Comparison of ENCODE assay signal across 18 mouse cellular contexts in the genomic region with DNA sequence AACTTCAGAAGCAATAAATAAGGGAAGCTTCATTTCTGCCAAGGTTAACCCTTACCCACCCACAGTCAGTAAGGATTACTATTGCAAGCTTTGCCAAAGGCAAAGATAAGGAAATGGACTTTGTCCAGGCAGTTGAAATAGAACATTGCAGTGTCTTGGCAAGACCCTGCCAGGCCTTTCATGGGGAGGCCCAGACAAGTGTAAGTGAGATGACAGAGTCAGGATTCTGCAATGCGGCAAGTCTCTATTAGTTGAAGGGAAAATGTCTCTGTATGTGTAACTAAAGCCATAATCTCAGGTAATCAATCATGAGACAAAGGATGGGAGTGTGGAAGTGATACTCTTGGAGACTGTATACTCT. TPM values are rescaled to one million over a fixed set of nuclear protein-coding genes. Genes with fewer than 3 reads are reported as not detected.
A peak's percentile ranks its signal among the peaks of the same experiment; 100 is the strongest.
DNase-seq lines count a peak whose midpoint lies in the region; ATAC-seq and TF ChIP-seq lines count a peak whose summit lies in the region.
"Had no signal": no experiment of that assay in that cellular context is flagged by ENCODE, and none has a peak within 500 bp of the region (broad histone marks: within the 10 kb centered on the region; RNA-seq: fewer than 3 reads in every experiment).

No protein-coding gene starts in this region.

- H3K4me3 ChIP-seq in limb, embryonic 14.5 days (replicated peaks; ENCODE audit: low read length), result no peak overlapping the region
- no peak overlapping the region for H3K4me3 ChIP-seq in limb, embryonic 10.5 days
- H3K4me3 ChIP-seq: embryonic facial prominence, embryonic 12.5 days; hindbrain, embryonic 12.5 days; liver, embryonic 12.5 days had no signal

- no peak for ATAC-seq in limb, embryonic 14.5 days (ENCODE audit: low FRiP score, low read depth)
- ATAC-seq: CD4-positive, CD25-positive, alpha-beta regulatory T cell, adult 4 months; forebrain, embryonic 16.5 days; liver, embryonic 12.5 days had no signal

- no peak overlapping the region for H3K27ac ChIP-seq in limb, embryonic 14.5 days (replicated peaks; ENCODE audit: low read depth, low read length)
- H3K27ac ChIP-seq in limb, embryonic 10.5 days, result no peak overlapping the region
- H3K27ac ChIP-seq: embryonic facial prominence, embryonic 12.5 days; hindbrain, embryonic 12.5 days; kidney, postnatal 0 days; liver, embryonic 12.5 days had no signal

- no peaks in the 10 kb centered on the region for H3K36me3 ChIP-seq in limb, embryonic 14.5 days (ENCODE audit: control insufficient read depth, insufficient read depth, low read length)
- H3K36me3 ChIP-seq in limb, embryonic 10.5 days, result no peaks in the 10 kb centered on the region
- H3K36me3 ChIP-seq: embryonic facial prominence, embryonic 12.5 days; G1E; hindbrain, embryonic 12.5 days; liver, embryonic 12.5 days had no signal

- DNase-seq in adrenal gland, adult 2 months, result peak; percentile 13
- no peak for DNase-seq in adrenal gland, adult 8-10 months
- DNase-seq in limb, embryonic 14.5 days (ENCODE audit: low spot score), result peak; percentile 9
- DNase-seq in limb, embryonic 10.5 days (ENCODE audit: low spot score), result no peak
- peak; percentile 16 for DNase-seq in ovary, postnatal 14 days (ENCODE audit: low spot score)
- DNase-seq in ovary, postnatal 10 days (ENCODE audit: low spot score), result no peak
- no peak for DNase-seq in spleen, postnatal 10 days (ENCODE audit: low spot score in 2 of 2)
- no peak for DNase-seq in cerebellum, postnatal 14 days
- DNase-seq: cerebellum, adult 8-10 months; midbrain, embryonic 14.5 days had no signal

- no peaks in the 10 kb centered on the region for H3K9me3 ChIP-seq in limb, embryonic 14.5 days (ENCODE audit: control insufficient read depth, low read length)
- no peaks in the 10 kb centered on the region for H3K9me3 ChIP-seq in limb, embryonic 10.5 days (replicated peaks)
- H3K9me3 ChIP-seq: embryonic facial prominence, embryonic 12.5 days; G1E; hindbrain, embryonic 12.5 days; liver, embryonic 12.5 days had no signal

- TF ChIP-seq POLR2A in limb, embryonic 14.5 days (IDR thresholded peaks at IDR 0.05; ENCODE audit: borderline replicate concordance, extremely low read depth, insufficient read depth, insufficient read length), result no peak

- H3K27me3 ChIP-seq in limb, embryonic 14.5 days (ENCODE audit: control insufficient read depth, insufficient read depth, low read length), result no peaks in the 10 kb centered on the region
- H3K27me3 ChIP-seq in limb, embryonic 10.5 days (ENCODE audit: low read depth, poor library complexity, severe bottlenecking), result no peaks in the 10 kb centered on the region
- H3K27me3 ChIP-seq: embryonic facial prominence, embryonic 12.5 days; hindbrain, embryonic 12.5 days; liver, embryonic 12.5 days had no signal

- H3K4me1 ChIP-seq in limb, embryonic 14.5 days (ENCODE audit: control insufficient read depth, insufficient read depth, low read length), result no peaks in the 10 kb centered on the region
- H3K4me1 ChIP-seq in limb, embryonic 10.5 days, result no peaks in the 10 kb centered on the region
- H3K4me1 ChIP-seq: embryonic facial prominence, embryonic 12.5 days; hindbrain, embryonic 12.5 days; liver, embryonic 12.5 days had no signal

- H3K4me2 ChIP-seq in limb, embryonic 14.5 days (replicated peaks; ENCODE audit: low read depth, low read length, severe bottlenecking), result no peak overlapping the region
- H3K4me2 ChIP-seq: embryonic facial prominence, embryonic 12.5 days; hindbrain, embryonic 12.5 days; liver, embryonic 12.5 days had no signal

- WGBS in limb, embryonic 14.5 days, result 83% methylated on average over 1 of the region's 1 CpGs
- 85% methylated on average over 1 of the region's 1 CpGs for WGBS in limb, embryonic 10.5 days

- H3K9ac ChIP-seq in limb, embryonic 14.5 days (ENCODE audit: low read depth, low read length, severe bottlenecking), result no peak overlapping the region
- H3K9ac ChIP-seq: embryonic facial prominence, embryonic 12.5 days; hindbrain, embryonic 12.5 days; liver, embryonic 12.5 days had no signal

RNA-seq across cellular contexts. Expression of a gene that starts 50.8 kb away (rescaled TPM):
- 10 to 100 TPM in 1 of 2 experiments, 1 to 10 TPM in 1; 3.4 to 18.3 TPM for total RNA-seq in adrenal gland, adult 2 months (2021)
- polyA plus RNA-seq in adrenal gland, adult 2 months (2012; rRNA removed), result not detected in 2 replicates
- 10 to 100 TPM in 2 of 4 experiments, 1 to 10 TPM in 1, not detected in 1; 6.7 to 19.6 (median 15.6) TPM for total RNA-seq in adrenal gland, adult 8-10 months (2022)
- polyA plus RNA-seq in limb, embryonic 14.5 days (2012; rRNA removed), result not detected in 2 replicates
- polyA plus RNA-seq in limb, embryonic 14.5 days (2014; fragmentation: Nextera tagmentation; extraction: Ambion mirVana), result 46.1 and 52.3 TPM in 2 replicates
- 40.4 and 46.1 TPM in 2 replicates for polyA plus RNA-seq in limb, embryonic 10.5 days (2016; fragmentation: Nextera tagmentation; extraction: Ambion mirVana)
- polyA plus RNA-seq: cortical plate, adult 2 months; G1E had no signal

RNA-seq across cellular contexts. Expression of a gene that starts 56.3 kb away (rescaled TPM):
- 1 to 10 TPM; 4.6 to 6.6 TPM for total RNA-seq in adrenal gland, adult 2 months (2021)
- polyA plus RNA-seq in adrenal gland, adult 2 months (2012; rRNA removed), result 0.08 and 0.40 TPM in 2 replicates
- total RNA-seq in adrenal gland, adult 8-10 months (2022), result 1 to 10 TPM; 6.5 to 8.8 (median 7.3) TPM
- 3.0 and 3.4 TPM in 2 replicates for polyA plus RNA-seq in limb, embryonic 14.5 days (2012; rRNA removed)
- polyA plus RNA-seq in limb, embryonic 14.5 days (2014; fragmentation: Nextera tagmentation; extraction: Ambion mirVana), result 5.3 and 6.6 TPM in 2 replicates
- 6.1 and 7.4 TPM in 2 replicates for polyA plus RNA-seq in limb, embryonic 10.5 days (2016; fragmentation: Nextera tagmentation; extraction: Ambion mirVana)

RNA-seq across cellular contexts. Expression of a gene that starts 56.5 kb away (rescaled TPM):
- total RNA-seq in adrenal gland, adult 2 months (2021), result 10 to 100 TPM; 12.4 to 16.2 TPM
- polyA plus RNA-seq in adrenal gland, adult 2 months (2012; rRNA removed), result 0.15 and 0.55 TPM in 2 replicates
- 10 to 100 TPM in 3 of 4 experiments, 1 to 10 TPM in 1; 7.0 to 16.9 (median 16.2) TPM for total RNA-seq in adrenal gland, adult 8-10 months (2022)
- polyA plus RNA-seq in limb, embryonic 14.5 days (2012; rRNA removed), result 14.4 and 17.4 TPM in 2 replicates
- polyA plus RNA-seq in limb, embryonic 14.5 days (2014; fragmentation: Nextera tagmentation; extraction: Ambion mirVana), result 33.3 and 37.8 TPM in 2 replicates
- polyA plus RNA-seq in limb, embryonic 10.5 days (2016; fragmentation: Nextera tagmentation; extraction: Ambion mirVana), result 18.9 and 21.7 TPM in 2 replicates

RNA-seq across cellular contexts. Expression of a gene that starts 56.5 kb away (rescaled TPM):
- total RNA-seq in adrenal gland, adult 2 months (2021), result 10 to 100 TPM; 20.8 to 27.2 TPM
- 1.4 and 1.9 TPM in 2 replicates for polyA plus RNA-seq in adrenal gland, adult 2 months (2012; rRNA removed)
- total RNA-seq in adrenal gland, adult 8-10 months (2022), result 10 to 100 TPM; 12.5 to 27.4 (median 22.2) TPM
- polyA plus RNA-seq in limb, embryonic 14.5 days (2012; rRNA removed), result 9.9 and 10.7 TPM in 2 replicates
- 12.6 and 12.7 TPM in 2 replicates for polyA plus RNA-seq in limb, embryonic 14.5 days (2014; fragmentation: Nextera tagmentation; extraction: Ambion mirVana)
- 11.8 and 12.4 TPM in 2 replicates for polyA plus RNA-seq in limb, embryonic 10.5 days (2016; fragmentation: Nextera tagmentation; extraction: Ambion mirVana)

Comparison
In these comparisons a context has a peak if more than half of its experiments do, and no peak if none do; other contexts are left out.
1. DNase-seq: peak in adrenal gland, adult 2 months (single experiment), limb, embryonic 14.5 days (single experiment) and ovary, postnatal 14 days (single experiment); none in adrenal gland, adult 8-10 months (single experiment), limb, embryonic 10.5 days (single experiment), ovary, postnatal 10 days (single experiment), spleen, postnatal 10 days (0 of 2) and cerebellum, postnatal 14 days (0 of 2).